Mouse (Mus musculus) lung, postnatal 0 days (tissue): Measurements from ENCODE around the gene 1700014D04Rik. TPM values are rescaled to one million over a fixed set of nuclear protein-coding genes. Genes with fewer than 3 reads are reported as not detected.

Experiments used
- ATAC-seq: fragments of 200-750 bp; cut with Nextera tagmentation; 2 replicates; pipeline ENCODE4 v1.8.0; 2017; ENCODE audit warnings: moderate library complexity
- DNase-seq: peaks from one replicate; pipeline ENCODE4 v3.0.0-alpha.2; 2016; ENCODE audit warnings: low spot score
- H3K27ac ChIP-seq: fragments of 300-500 bp; sonication (generic); 2 replicates; pipeline ENCODE4 v1.5.1; 2014; ENCODE audit warnings: antibody characterized with exemption, mild to moderate bottlenecking, low read length, mixed read lengths
- H3K27me3 ChIP-seq: fragments of 300-500 bp; sonication (generic); replicated peaks from 2 replicates; pipeline ENCODE4 v1.6.1; 2014; ENCODE audit warnings: low read length, mixed read lengths; ENCODE audit not compliant: insufficient read depth
- H3K36me3 ChIP-seq: fragments of 300-500 bp; sonication (generic); 2 replicates; pipeline ENCODE4 v1.6.1; 2014; ENCODE audit warnings: low read length, mixed read lengths; ENCODE audit not compliant: insufficient read depth
- H3K4me1 ChIP-seq: fragments of 300-500 bp; sonication (generic); 2 replicates; pipeline ENCODE4 v1.6.1; 2014; ENCODE audit warnings: antibody characterized with exemption, low read depth, low read length, mixed read lengths; ENCODE audit not compliant: insufficient read depth
- H3K4me2 ChIP-seq: fragments of 300-500 bp; sonication (generic); replicated peaks from 2 replicates; pipeline ENCODE4 v1.6.1; 2014; ENCODE audit warnings: low read depth, mild to moderate bottlenecking, low read length, moderate library complexity, mixed read lengths
- H3K4me3 ChIP-seq: fragments of 300-500 bp; sonication (generic); 2 replicates; pipeline ENCODE4 v1.5.1; 2014; ENCODE audit warnings: low read depth, low read length
- H3K9ac ChIP-seq: fragments of 300-500 bp; sonication (generic); replicated peaks from 2 replicates; pipeline ENCODE4 v1.6.1; 2014; ENCODE audit warnings: low read depth, mild to moderate bottlenecking
- H3K9me3 ChIP-seq: fragments of 300-500 bp; sonication (generic); 2 replicates; pipeline ENCODE4 v1.6.1; 2016; ENCODE audit warnings: low read length, mixed read lengths
- CTCF ChIP-seq: IDR thresholded peaks from 2 replicates; pipeline ENCODE4 v1.5.1; 2016; ENCODE audit warnings: antibody characterized with exemption, mild to moderate bottlenecking
- EP300 ChIP-seq: IDR thresholded peaks from 2 replicates; pipeline ENCODE4 v1.6.1; 2016; ENCODE audit warnings: antibody characterized with exemption, mild to moderate bottlenecking, control low read depth
- WGBS: fragments of 180-500 bp; shearing (Covaris S2); extraction: QIAGEN DNeasy Blood & Tissue Kit; methylation state at CpG from one replicate; pipeline ENCODE4 v1.1.7; 2014; 5-methylcytosine and 5-hydroxymethylcytosine counted together
- polyA plus RNA-seq: library from polyadenylated mRNA; unstranded; fragments of >200 nt; fragmentation: Nextera tagmentation; extraction: Ambion mirVana; gene quantifications from 2 replicates; pipeline ENCODE4 v1.2.1, GENCODE M21; 2015

The 1700014D04Rik gene
- polyA plus RNA-seq, 1 experiment from 2014 or later, result 0.05 TPM

GRCm38 (mm10) chr13:59695781-59696180 is 50.8 kb downstream of the 1700014D04Rik start:
- DNase-seq, result no peak
- Histone ChIP-seq H3K4me2 (no peak overlapping the region), H3K27me3 (no peaks in the 10 kb centered on the region), H3K36me3 (no peaks in the 10 kb centered on the region), H3K4me3 (no peak overlapping the region), H3K9ac (no peak overlapping the region), H3K4me1 (no peaks in the 10 kb centered on the region), H3K27ac (no peak overlapping the region), H3K9me3 (no peaks in the 10 kb centered on the region)
- 71% methylated on average over 7 of the region's 7 CpGs for WGBS
- no peak for ATAC-seq
- TF ChIP-seq CTCF (no peak), EP300 (no peak)

DNA sequence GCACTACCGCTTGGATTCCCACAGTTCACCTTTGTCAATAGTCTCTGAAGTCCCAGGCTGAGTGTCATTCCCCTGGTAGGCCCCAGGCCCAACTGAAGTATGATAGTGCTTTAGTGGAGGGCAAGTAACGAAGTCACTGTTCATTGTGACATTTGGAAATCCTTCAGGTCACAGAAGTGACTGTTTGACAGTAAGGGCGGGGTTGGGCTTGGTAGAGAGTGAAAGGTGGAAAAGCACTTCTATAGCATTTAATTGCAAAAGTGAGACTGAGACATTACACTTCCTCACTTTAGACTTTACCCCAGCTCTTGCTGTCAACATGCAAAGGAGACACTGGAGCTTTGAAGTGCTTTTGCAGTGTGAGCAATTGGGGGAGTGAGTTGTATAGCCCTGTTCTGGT is 52.5 kb downstream of the 1700014D04Rik start, which contains the start of gene 4921517D22Rik:
4921517D22Rik (minus strand) TSS at position 101 of the 400 bp plus-strand sequence.
- Histone ChIP-seq H3K4me1 (no peaks in the 10 kb centered on the region), H3K4me2 (no peak within 1 kb of the TSS), H3K4me3 (no peak within 1 kb of the TSS), H3K27ac (no peak within 1 kb of the TSS), H3K27me3 (no peaks in the 10 kb centered on the region), H3K36me3 (no peaks in the 10 kb centered on the region), H3K9ac (no peak within 1 kb of the TSS), H3K9me3 (no peaks in the 10 kb centered on the region)
- ATAC-seq (no peak), DNase-seq (no peak)
- TF ChIP-seq CTCF (no peak), EP300 (no peak)
- 75% methylated on average over 3 of the region's 3 CpGs for WGBS

DNA sequence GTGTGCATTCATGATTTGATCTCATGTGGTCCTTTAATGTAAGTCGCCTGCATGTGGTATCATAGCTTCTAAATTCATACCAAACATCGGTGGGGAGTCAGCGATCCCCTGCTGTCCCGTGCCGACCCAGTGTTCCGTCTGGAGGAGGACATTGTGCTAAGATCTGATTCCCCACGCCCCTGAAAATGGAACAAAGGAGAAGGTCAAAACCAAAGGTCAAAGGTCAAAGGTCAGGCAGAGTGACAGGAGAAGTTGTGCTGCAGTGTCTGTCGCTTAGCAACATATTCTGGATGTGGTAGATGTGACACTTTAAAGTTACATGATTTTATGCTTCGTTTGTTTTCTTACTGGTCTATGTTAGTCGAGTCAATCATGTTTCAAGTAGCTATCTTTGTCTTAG is 55.1 kb downstream of the 1700014D04Rik start:
- Histone ChIP-seq H3K27ac (no peak overlapping the region), H3K27me3 (no peaks in the 10 kb centered on the region), H3K9ac (no peak overlapping the region), H3K4me3 (no peak overlapping the region), H3K36me3 (no peaks in the 10 kb centered on the region), H3K4me1 (no peaks in the 10 kb centered on the region), H3K4me2 (no peak overlapping the region), H3K9me3 (no peaks in the 10 kb centered on the region)
- TF ChIP-seq CTCF (no peak), EP300 (no peak)
- 66% methylated on average over 10 of the region's 10 CpGs for WGBS
- ATAC-seq (no peak), DNase-seq (no peak)

Other genes starting within 250 kb of the 1700014D04Rik start
- gene Agtpbp1, start 161.5 kb downstream of the 1700014D04Rik start, polyA plus RNA-seq, result 14.1 and 17.3 TPM in 2 replicates
- gene Naa35, start 161.5 kb downstream of the 1700014D04Rik start, polyA plus RNA-seq, result 43.3 and 53.5 TPM in 2 replicates
- gene Golm1, start 70.9 kb downstream of the 1700014D04Rik start, polyA plus RNA-seq, result 31.8 and 32.4 TPM in 2 replicates
- gene 4921517D22Rik, start 52.6 kb downstream of the 1700014D04Rik start, polyA plus RNA-seq, result not detected in 2 replicates
- 0.14 and 0.41 TPM in 2 replicates for gene Spata31d1a, start 36.4 kb downstream of the 1700014D04Rik start, polyA plus RNA-seq
- not detected in 2 replicates for gene Spata31d1b, start 34.5 kb downstream of the 1700014D04Rik start, polyA plus RNA-seq
- not detected in 2 replicates for gene Spata31d1d, start 15.0 kb downstream of the 1700014D04Rik start, polyA plus RNA-seq
- 131 and 135 TPM in 2 replicates for gene Isca1, start 23.1 kb upstream of the 1700014D04Rik start, polyA plus RNA-seq
- gene Gm49354, start 35.5 kb upstream of the 1700014D04Rik start, polyA plus RNA-seq, result not detected in 2 replicates
- 41.5 and 50.4 TPM in 2 replicates for gene Tut7, start 76.4 kb upstream of the 1700014D04Rik start, polyA plus RNA-seq